Mouse (Mus musculus): ENCODE results near the gene Crlf1.

- no peak for TF ChIP-seq TAL1 (IDR thresholded peaks at IDR 0.05; ENCODE audit: low read length)
- TF ChIP-seq GATA1 (IDR thresholded peaks at IDR 0.05; ENCODE audit: low read length) = no peak
Observed at GRCm38 (mm10) chr8:70471856-70472255, 21.1 kb upstream of the Crlf1 start.

All from erythroblast, embryonic 14.5 days (primary cell).